Mouse (Mus musculus) myocyte (in vitro differentiated cells): ENCODE measurements at regions not wholly inside any gene's neighbourhood (a gene's known extent, or its start where the extent isn't known, plus 50 kb on each side); places are given as distances from the start of the nearest gene placed in this dataset.

Experiments used
- MAX ChIP-seq: IDR thresholded peaks from one replicate; pipeline ENCODE4 v1.6.1; 2011; ENCODE audit warnings: low read depth, mild to moderate bottlenecking, control low read depth
- POLR2A ChIP-seq: IDR thresholded peaks from one replicate; pipeline ENCODE4 v1.6.1; 2011; ENCODE audit warnings: low read depth, mild to moderate bottlenecking, control low read depth, moderate library complexity; ENCODE audit not compliant: insufficient read length
- POLR2AphosphoS2 ChIP-seq: IDR thresholded peaks from one replicate; pipeline ENCODE4 v1.6.1; 2011; ENCODE audit warnings: low read depth, control low read depth; ENCODE audit not compliant: insufficient read length
- TCF12 ChIP-seq: IDR thresholded peaks from one replicate; pipeline ENCODE4 v1.6.1; 2011; ENCODE audit warnings: mild to moderate bottlenecking, control low read depth; ENCODE audit not compliant: poor library complexity, insufficient read depth, severe bottlenecking

DNA sequence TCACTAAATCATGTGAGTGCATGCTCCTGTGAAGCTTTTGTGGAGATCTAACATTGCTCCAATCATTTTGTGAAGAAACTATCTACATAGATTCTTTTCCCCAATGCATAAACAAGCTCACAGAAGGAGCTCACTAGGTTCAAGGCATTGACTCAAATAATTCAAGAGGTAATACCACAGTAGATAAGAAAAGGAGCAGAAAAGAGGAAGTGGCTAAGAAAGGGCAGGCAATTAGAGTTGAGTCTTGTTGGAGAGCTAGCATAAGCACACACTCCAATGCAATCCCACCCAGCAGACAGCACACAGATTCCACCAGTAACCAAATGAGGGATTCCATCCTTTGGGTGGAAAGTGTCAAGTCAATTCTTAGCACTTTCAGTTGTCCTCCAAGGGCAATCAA lies 145.3 kb upstream of the Btg1 start:
- TF ChIP-seq TCF12: no peak
- TF ChIP-seq MAX: no peak
- TF ChIP-seq POLR2AphosphoS2: no peak
- no peak for TF ChIP-seq POLR2A
